Mouse (Mus musculus): ENCODE data around the gene Ppm1h.

Gene Ppm1h

GRCm38 (mm10) chr10:122931193-122931832 lies 252.8 kb downstream of the Ppm1h start:
- 20% methylated on average over 13 of the region's 13 CpGs for WGBS

DNA sequence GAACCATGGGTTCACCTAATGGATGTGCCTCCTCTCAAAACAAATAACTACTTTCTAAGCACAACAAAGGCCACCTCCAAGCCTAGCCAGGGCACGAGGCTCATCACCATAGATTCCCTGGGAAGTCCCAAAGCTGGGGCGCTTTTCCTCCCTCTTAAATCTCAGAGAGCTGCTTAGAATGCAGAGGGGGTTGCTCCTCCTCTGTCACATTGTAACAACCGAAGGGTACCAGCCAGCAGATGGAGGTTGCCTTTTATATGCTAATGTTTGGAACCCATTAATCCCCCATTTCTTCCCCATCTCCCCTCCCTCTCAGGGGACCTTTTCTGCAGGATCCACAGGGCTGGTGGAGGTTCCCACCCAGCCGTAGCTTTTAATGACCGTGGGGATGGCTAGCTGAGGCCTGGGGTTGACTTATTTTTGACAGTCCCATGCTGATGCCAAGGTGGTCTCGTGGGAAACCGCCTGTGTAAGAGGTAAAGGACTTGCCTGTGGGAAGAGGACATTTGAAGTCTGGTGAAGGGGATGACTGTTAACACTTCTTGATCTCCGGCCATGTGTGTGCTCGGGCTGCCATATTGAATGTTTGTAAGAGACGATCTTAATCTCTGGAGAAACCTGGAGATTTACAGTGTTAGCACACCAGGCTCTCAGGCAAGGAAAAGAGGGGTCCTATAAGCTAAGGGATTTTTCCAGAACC lies 253.4 kb downstream of the Ppm1h start:
- WGBS, result 72% methylated on average over 10 of the region's 10 CpGs

- 71% methylated on average over 15 of the region's 15 CpGs for WGBS
These were observed 254.7 kb downstream of the Ppm1h start for GRCm38 (mm10) chr10:122933053-122933838.

GRCm38 (mm10) chr10:122935406-122935805 lies 256.8 kb downstream of the Ppm1h start:
- no CpG with 5 or more reads among the region's 4 CpGs for WGBS

- WGBS, result no CpG with 5 or more reads among the region's 4 CpGs
These were observed 258.8 kb downstream of the Ppm1h start for GRCm38 (mm10) chr10:122937380-122937779.

GRCm38 (mm10) chr10:122939546-122939945 lies 261.0 kb downstream of the Ppm1h start:
- WGBS, result 95% methylated on average over 10 of the region's 10 CpGs

GRCm38 (mm10) chr10:122942771-122943170 lies 264.2 kb downstream of the Ppm1h start:
- 82% methylated on average over 7 of the region's 7 CpGs for WGBS

- 86% methylated on average over 6 of the region's 6 CpGs for WGBS
These were observed 265.3 kb downstream of the Ppm1h start for GRCm38 (mm10) chr10:122943824-122944223.

DNA sequence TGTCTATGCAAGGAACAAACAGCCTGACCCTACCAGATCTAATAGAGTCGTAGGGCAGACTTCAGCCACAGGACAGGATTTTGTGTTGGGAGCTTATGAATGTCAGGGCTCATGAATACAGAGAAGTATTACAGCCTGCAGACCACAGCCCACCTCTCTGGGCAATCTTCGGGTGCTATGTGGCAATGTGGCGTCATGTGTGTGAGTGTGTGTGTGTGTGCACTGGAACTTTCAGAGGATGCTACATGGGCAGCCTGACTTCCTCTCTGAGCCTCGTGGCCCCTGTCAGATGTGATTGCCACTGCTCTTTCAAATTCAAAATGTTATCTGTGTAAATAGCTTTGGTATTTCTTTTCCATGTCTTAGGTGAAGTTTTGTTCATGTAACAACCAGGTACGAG lies 266.3 kb downstream of the Ppm1h start:
- WGBS, result 85% methylated on average over 5 of the region's 5 CpGs

- 88% methylated on average over 6 of the region's 6 CpGs for WGBS
These were observed 272.4 kb downstream of the Ppm1h start for GRCm38 (mm10) chr10:122950966-122951365.

DNA sequence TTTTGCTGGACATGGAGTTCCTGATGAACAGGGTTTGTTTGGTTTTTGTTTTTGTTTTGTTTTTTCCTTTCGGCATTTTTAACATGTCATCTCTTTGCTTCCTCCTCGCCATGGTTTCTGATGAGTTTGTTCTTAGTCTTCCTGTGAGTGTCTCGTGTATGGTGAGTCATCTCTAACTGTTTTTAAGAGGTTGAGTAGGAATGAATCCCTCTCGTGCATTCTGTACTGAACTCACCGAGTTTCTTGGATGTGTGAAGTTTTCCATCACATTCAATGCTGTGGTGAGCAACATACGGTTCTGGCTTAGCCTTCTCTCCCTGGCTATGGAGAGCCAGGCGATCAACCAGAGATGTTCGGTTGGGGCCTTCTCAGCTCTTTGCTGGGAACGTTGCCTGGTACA lies 275.0 kb downstream of the Ppm1h start:
- WGBS, result 55% methylated on average over 9 of the region's 9 CpGs

DNA sequence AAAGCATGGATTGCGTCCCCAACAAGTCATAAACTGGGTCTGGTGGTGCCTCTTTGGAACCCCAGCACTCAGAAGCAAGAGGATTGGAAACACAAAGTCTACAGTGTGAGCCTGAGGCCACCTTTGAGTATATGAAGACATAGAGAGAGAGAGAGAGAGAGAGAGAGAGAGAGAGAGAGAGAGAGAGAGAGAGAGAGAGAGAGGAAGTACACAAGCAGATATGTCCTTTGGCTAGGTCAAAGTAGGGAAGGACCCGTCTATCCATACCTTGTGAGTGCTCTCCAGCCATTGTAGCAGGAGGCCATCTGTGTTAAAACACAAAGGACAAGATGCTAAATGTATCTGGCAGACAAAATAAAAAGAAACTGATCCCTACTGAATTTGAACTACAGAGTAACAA lies 279.4 kb downstream of the Ppm1h start:
- WGBS, result 92% methylated on average over 2 of the region's 2 CpGs

DNA sequence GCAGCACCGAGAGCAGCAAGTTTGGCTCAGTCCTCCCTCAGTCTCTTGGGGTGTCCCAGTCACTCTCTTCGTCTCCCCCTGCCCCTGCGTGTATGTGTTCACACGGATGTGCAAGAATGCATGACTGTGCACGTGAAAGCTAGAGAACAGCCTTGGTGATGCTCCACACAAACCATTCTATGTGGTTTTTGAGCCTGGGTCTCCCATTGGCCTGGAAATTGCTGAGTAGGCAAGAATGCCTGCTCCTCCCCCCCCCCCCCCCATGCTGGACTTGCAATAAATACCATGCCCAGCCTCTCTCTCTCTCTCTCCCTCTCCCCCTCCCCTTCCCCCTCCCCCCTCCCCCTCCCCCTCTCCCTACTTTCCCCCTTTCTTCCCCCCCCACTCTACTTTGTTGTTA lies 280.1 kb downstream of the Ppm1h start:
- 90% methylated on average over 5 of the region's 5 CpGs for WGBS

- 70% methylated on average over 16 of the region's 16 CpGs for WGBS
These were observed 281.7 kb downstream of the Ppm1h start for GRCm38 (mm10) chr10:122960216-122960615.

DNA sequence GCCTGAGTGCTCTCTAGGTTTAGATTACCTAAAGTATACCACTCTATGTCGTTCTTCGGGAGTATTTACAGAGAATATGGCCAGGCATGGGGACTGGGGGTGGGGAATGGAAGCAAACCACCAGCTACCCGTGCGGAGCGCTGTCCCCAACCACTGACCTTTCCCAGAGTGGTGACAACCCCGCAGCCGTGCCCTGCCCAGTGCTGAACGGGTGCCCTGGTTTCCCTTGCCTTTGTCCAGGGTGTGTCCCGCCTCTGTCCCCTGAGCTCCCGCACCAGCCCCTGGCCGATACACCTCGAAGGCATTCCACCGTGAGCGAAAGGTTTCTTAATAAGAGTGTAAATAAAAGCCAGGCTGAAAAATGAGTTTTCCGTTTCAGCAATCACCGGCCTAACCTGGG lies 282.2 kb downstream of the Ppm1h start:
- 84% methylated on average over 16 of the region's 16 CpGs for WGBS

GRCm38 (mm10) chr10:122961494-122961893 lies 282.9 kb downstream of the Ppm1h start:
- 56% methylated on average over 9 of the region's 9 CpGs for WGBS

DNA sequence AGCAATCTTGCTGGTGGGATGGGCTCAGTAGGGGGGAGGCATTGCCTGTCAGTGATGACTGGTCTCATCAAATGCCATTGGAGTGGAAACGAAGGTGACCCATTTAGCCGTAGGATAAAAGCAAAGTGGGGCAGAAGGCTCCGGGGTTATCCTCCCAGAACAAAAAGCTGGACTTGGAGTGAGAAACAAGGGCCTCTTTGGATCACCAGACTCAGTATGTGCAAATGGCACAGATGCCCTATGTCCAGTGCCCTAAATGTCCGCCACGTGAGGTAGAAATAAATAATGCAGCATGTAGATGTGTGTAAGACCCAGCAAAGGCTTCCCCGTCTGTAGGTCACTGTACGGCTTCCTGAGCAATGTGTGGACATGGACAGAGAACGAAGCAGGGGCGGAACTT lies 284.1 kb downstream of the Ppm1h start:
- WGBS, result 79% methylated on average over 9 of the region's 9 CpGs

GRCm38 (mm10) chr10:122963463-122964240 lies 285.1 kb downstream of the Ppm1h start:
- WGBS, result 31% methylated on average over 21 of the region's 21 CpGs

DNA sequence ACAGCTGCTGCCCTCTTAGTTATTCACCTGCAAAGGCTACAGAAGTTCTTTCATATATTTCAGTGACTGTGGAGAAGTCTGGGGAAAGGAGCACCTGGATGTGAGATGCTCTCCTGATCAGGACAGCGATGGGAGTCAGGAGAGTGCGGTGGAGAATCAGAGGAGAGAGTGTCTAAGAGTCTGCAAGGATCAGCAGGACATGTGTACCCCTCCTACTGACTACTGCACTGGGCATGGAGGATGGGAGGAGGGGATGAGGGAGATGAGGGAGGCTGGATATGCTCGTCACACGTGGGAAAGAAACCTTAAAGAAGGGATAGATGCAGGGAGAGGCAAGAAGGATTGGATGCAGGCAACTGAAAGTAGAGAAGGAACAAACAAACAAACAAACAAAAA lies 285.7 kb downstream of the Ppm1h start:
- WGBS, result 61% methylated on average over 4 of the region's 4 CpGs

DNA sequence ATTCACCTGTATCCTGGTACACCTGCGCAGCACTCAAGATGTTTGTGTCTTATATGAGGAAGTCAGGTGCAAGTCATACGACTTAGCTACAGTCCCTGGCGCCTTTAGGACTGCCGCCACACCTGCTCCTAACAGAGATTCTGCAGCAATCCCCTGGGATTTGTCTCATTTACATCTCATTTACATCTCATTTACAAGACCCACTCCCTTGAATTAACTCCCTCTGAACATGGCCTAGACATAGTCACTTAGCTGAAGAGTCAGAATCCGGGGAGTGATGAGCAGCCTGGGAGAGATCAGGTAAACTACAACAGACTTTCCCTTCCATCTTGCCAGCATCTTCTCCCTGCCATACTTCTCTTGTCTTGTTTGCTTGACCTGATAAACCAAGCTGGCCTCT lies 287.1 kb downstream of the Ppm1h start:
- WGBS, result 86% methylated on average over 5 of the region's 5 CpGs

- WGBS, result 73% methylated on average over 7 of the region's 7 CpGs
These were observed 287.9 kb downstream of the Ppm1h start for GRCm38 (mm10) chr10:122966421-122966820.

GRCm38 (mm10) chr10:122970188-122970587 lies 291.6 kb downstream of the Ppm1h start:
- 78% methylated on average over 7 of the region's 7 CpGs for WGBS
